Mouse (Mus musculus) spleen, adult 2 months (tissue): ENCODE results near the gene Ptprr.

Experiments
- CTCF ChIP-seq: fragments of 200-500 bp; IDR thresholded peaks from 2 replicates; pipeline ENCODE4 v1.5.1; 2011; ENCODE audit warnings: mild to moderate bottlenecking, inconsistent platforms; ENCODE audit not compliant: insufficient read depth, insufficient read length, insufficient replicate concordance; ENCODE audit errors: extremely low read depth
- POLR2A ChIP-seq: fragments of 200-500 bp; IDR thresholded peaks from 2 replicates; pipeline ENCODE4 v1.6.1; 2011; ENCODE audit warnings: low read depth, low read length, inconsistent platforms

DNA sequence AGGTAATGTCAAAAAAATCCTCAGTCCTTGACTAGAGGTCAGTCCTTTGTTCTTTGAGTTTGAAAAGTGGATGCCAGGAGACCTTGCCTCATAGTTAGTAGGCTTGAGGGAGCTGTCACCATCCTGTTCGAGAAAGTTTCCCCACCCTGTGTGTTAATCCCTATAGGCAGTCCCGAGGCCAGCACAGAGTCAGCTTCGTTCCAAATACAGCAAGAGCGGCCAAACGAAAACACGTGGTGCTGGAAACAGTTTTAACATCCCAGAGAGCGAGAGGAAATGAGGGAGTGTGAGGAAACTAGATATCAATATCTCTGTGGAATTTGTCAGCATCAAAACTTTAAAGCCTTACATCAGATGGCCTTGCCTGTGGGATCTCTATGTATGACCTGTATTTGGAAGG is 39.0 kb upstream of the Ptprr start:
- TF ChIP-seq CTCF (no peak), POLR2A (no peak)
